Mouse (Mus musculus): Measurements from ENCODE around the gene Ltb. TPM values are rescaled to one million over a fixed set of nuclear protein-coding genes. Genes with fewer than 3 reads are reported as not detected.

The Ltb gene
- total RNA-seq, 2 experiments from 2014 or later, result 0.89 to 6.6 TPM

- DNase-seq, result no peak
These were observed 798 bp downstream of the Ltb start for GRCm38 (mm10) chr17:35194844-35195630.

DNA sequence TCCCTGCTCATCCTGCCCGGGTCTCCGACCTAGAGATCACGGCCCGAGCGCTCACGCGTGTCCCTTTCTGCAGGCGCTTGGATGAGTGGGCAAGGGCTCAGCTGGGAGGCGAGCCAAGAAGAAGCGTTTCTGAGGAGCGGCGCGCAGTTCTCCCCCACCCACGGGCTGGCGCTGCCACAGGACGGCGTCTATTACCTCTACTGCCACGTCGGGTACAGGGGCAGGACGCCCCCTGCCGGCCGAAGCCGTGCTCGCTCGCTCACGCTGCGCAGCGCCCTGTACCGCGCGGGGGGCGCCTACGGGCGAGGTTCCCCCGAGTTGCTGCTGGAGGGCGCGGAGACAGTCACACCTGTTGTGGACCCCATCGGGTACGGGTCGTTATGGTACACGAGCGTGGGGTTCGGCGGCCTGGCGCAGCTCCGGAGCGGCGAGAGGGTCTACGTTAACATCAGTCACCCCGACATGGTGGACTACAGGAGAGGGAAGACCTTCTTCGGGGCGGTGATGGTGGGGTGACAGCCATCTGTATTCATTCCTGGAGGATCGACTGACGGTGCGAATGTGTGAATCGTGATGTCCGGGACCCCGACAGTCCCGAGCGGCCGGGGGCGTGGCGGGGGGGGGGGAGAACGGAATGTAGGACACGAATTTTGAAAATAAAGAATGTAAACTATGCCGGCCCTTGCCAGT lies 1.5 kb downstream of the Ltb start:
- DNase-seq, result peak; percentile 88 to 92

GRCm38 (mm10) chr17:35196321-35196641 lies 2.0 kb downstream of the Ltb start:
- no peak for DNase-seq

DNA sequence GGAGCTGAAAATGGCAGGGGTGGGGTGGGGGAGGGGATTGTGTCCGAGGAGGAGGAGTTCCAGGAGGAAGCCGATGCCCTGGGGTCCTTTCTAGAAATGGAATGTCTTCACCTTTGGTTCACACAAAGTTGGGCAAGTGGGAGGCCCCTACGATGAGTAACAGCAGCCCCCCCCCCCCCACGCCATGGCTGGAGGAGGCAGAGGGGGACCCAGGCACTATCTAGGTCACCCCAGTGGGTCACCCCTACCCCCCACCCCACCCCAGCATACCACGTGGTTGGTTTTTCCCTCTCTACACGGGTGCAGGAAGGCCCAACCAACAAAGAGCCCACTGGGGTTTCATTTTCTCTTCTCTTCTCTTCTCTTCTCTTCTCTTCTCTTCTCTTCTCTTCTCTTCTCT lies 2.9 kb downstream of the Ltb start:
- DNase-seq, result no peak

GRCm38 (mm10) chr17:35198029-35198428 lies 3.8 kb downstream of the Ltb start:
- no peak for DNase-seq

DNA sequence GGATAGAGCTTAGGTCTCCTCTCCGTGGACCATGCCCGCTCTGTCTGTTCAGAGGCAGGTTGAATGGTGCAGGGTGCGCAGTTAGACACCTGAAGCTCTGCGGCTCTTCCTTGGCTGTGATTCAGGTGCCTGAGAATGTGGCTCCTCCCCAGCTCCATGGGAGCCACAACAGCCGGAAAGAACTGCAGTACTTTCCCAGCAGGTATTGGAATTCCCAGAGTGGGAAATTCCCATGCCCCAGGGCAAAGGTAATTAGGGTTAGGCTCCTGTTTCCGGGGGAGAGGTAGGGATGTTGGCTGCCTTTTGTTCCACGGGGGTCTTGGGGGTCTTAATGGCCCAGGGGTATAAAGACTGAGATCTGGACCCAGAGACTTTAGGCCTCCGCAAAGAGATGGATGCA lies 4.7 kb downstream of the Ltb start:
- no peak for DNase-seq

- DNase-seq, result no peak
These were observed 6.2 kb downstream of the Ltb start for GRCm38 (mm10) chr17:35200398-35200797.

- DNase-seq, result no peak
These were observed 6.9 kb downstream of the Ltb start for GRCm38 (mm10) chr17:35201128-35201527.

DNA sequence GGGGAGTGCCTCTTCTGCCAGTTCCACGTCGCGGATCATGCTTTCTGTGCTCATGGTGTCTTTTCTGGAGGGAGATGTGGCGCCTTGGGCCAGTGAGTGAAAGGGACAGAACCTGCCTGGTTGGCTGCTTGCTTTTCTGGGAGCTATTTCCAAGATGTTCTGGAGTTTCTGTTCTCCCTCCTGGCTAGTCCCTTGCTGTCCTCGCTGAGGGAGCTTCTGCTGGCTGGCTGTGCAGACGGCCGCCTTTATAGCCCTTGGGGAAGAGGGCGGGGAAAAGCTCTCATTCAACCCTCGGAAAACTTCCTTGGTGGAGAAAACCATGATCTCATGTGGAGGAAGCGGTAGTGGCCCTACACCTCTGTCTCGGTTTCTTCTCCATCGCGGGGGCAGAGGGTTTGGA lies 7.5 kb downstream of the Ltb start, which contains the start of gene Tnf:
Tnf (minus strand) TSS at position 221 of the 400 bp plus-strand sequence.
- peak; percentile 51 to 69 for DNase-seq

DNA sequence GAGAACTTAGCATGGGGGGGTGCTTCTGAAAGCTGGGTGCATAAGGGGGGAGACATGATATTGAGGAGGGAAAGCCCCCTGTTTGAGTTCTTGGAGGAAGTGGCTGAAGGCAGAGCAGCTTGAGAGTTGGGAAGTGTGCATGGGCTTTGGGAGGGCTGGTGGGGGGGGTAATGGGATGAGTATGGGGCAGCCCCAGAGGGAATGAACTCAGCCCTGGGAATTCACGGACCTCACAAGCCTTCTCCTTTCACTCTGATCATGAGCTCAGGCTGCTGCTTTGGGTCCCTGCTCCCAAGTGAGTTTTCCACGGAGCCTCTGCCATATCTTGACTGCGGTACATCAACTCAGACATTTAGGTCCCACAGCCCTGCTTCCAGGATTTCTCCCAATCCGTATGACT lies 8.2 kb downstream of the Ltb start:
- no peak for DNase-seq

DNA sequence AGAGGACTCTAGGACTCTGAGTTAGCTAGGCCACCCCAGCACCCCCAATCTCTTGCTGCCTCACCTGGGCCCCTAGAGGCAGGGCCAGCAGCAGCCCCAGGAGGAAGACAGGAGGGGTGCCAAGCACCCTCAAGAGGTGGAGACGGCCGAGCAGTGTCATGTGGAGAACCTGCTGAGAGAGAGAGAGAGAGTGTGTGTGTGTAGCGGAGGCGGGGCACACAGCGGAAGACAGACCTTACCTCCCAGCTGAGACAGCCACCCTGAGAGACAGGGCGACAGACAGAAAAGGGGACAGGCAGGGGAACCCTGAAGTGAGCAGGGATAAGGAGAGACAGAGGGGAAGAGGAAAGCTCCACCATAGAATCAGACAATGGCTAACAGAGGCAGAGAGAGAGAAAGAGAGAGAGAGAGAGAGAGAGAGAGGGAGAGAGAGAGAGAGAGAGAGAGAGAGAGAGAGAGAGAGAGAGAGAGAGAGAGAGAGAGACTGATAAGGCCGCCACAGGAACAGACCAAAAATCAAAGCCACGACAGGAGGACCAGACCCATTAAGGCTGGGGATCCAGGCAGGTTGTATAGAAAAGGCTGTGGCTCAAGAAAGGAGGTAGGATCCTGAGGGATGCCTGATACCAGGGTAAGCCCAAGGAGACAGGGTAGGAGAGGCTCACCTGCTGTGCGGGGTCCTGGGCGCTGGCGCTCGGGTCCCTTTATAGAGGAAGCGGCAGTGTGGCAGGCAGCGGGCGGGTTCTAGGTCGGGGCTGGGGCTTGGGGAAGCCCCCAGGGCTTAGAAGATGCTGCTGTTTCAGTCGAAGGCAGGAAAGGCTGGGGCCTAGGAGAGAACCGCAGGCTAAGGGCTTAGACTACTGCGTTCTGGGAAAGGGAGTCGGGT lies 10.5 kb downstream of the Ltb start, which contains the start of gene Lta:
Lta (minus strand) TSS at position 858 of the 886 bp plus-strand sequence.
- no peak for DNase-seq

- DNase-seq, result no peak
These were observed 11.1 kb downstream of the Ltb start for GRCm38 (mm10) chr17:35205380-35205769.

DNA sequence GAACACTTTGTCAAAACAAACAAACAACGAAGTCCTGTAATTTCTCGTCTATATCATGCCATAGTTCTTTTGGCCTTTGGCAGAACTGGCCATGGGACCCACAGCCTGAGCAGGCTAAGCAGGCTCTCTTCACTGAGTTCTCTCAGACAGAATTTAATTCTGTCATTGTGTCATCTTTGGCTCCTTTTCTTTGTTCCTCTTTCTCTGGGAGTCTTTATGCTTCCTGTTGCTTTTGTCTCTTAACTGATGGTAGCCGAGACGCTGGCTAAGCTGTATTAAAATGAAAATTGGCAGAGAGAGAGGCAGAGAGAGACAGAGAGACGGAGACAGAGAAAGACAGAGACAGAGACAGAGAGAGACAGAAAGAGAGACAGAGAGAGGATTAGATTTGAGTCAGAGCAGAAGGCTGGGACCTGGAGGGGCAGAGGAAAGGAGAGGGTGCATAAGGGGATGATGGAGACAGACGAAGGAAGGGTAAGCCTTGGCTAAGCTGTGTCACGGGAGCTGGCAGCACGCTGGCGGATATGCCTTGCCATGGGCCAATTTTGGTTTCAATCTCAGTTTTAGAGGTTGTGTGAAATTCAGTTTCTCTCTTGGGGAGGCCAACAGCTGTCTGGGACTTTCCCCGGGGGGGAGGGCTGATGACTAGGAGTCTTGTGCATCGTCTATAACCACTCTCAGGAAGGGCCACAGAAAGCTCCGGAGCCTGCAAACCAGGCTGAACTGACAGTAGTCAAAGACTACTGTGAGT lies 15.7 kb downstream of the Ltb start:
- DNase-seq, result no peak

DNA sequence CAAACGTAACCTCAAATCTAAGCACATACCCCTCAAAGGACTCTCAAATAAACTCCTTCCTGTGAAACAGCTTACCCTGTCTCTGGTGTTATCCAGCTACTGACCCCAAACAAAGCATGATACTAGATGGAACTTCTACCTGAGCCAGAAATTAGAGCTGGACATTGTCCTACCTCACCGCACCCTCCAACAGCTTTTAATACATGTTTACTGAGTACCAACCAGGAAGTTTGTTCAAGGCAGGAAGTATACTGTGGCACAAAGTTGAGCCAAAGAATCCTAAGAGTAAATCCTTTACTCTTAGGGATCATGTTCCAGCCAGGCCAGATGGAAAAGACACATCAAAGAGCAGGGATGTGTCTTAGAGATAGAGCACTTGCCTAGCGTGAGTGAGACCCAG lies 16.4 kb downstream of the Ltb start:
- DNase-seq, result no peak

DNA sequence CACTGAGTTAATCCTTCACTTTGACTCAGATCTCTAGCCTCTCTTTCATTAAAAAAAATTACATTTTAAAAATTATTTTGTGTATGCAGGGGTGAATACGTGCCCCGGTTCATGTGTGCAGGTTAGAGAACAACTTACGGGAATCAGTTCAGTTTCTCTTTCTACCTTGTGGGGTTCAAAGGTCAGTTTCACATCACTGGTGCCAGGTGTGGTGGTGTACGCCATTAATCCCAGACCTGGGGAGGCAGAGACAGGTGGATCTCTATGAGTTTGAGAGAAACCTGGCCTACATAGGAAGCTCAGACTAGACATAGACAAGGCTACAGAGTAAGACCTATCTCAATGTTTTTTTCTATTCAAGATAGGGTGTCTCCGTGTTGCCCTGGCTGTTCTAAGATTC lies 18.8 kb downstream of the Ltb start:
- DNase-seq, result no peak

DNA sequence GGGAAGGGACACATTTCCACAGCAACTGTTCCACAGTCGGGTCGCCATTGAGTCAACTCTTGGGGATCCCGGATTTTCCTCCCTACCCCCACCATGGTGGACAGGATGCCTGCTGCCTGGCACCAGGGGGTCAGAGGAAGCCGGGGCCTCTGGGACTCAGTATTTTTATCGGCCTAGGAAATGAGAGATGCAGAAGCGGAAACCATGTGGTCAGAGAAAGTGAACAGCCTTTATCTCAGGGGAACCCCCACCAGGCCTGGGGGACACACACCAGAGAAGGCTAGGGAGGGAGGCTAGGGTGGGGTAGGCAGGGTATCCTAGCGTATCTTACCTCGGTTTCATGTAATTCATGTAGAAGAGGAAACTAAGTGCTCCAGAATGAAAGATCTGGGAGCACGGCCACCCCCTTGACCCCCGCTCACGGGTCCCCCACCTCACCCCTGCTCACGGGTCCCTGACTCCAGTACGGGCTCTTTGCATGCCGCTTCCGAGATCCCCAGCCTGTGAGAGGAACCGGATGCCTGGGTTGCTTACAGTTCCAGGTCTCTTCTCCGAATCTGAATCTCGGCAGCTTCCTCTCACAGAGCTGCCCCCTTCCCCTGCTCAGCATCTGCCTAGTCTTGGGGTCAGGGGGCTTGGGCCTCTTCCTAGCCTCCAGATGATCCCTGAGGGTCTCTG lies 24.4 kb downstream of the Ltb start:
- peak; percentile 48 to 62 for DNase-seq

GRCm38 (mm10) chr17:35219601-35220041 lies 25.4 kb downstream of the Ltb start:
- DNase-seq, result no peak

DNA sequence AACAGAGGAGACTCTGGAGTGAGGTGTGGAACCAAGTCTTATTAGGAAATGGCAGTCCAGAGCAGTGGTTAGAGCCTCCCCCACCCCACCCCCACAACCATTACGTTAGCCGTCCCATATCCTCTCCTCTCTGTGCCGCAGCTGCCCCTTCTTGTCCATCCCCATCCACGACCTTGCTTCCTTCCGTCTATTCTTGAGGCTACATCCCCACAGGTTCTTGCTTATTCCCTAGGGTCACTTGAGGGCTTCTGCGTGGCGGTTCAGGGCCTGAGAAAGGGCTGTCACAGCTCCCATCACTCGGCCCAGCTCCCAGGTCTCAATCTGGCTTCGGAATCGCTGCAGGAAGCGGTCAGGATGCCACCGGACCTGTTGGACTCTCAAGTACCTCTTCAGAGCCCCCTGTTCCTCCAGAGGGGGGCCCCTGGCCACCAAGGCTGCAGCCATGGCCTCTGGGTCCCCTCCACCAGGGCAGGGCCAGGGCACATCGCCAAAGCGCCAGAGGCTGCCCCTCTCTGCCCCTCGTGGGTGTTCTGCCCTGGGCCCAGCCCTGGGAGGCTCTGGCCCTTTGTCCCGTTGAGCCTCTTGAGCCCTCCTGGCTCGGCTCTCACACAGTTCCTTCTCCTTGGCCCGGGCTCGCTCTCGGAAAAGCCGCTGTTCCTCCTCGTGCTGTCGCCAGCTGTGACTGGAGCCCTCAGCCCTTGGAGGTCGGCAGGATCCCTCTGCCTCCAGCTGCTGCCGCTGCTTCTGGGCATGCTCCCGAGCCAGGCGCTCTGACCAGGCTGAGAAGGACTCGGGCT lies 26.1 kb downstream of the Ltb start, which contains the start of gene Gm16181:
Gm16181 (plus strand) TSS at position 679 of the 797 bp plus-strand sequence.
- no peak for DNase-seq

- DNase-seq, result no peak
These were observed 28.1 kb downstream of the Ltb start for GRCm38 (mm10) chr17:35222299-35222698.

DNA sequence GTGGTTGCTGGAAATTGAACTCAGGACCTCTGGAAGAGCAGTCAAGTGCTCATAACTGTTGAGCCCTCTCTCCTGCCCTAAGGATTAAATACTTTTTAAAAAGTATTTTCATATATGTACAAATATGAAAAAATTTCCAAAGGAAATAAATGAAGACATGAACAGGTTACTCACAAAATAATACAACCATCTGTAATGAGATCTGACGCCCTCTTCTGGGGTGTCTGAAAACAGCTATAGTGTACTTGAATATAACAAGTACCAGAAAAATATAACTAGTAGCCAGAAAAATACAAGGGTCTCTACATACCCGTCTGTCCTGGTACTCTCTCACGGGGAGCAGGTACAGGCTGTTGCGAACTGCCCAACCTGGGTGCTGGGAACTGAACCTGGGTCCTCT lies 30.4 kb downstream of the Ltb start:
- DNase-seq, result no peak

All from adrenal gland, postnatal 36 days (tissue).